Mouse (Mus musculus) hindbrain, embryonic 15.5 days (tissue): ENCODE results near the gene Tmem132c. TPM values are rescaled to one million over a fixed set of nuclear protein-coding genes. Genes with fewer than 3 reads are reported as not detected.

ENCODE experiments used
- ATAC-seq: fragments of 200-750 bp; cut with Nextera tagmentation; 2 replicates; pipeline ENCODE4 v1.8.0; 2017; ENCODE audit warnings: low read depth, moderate number of reproducible peaks, moderate TSS enrichment; ENCODE audit not compliant: low FRiP score
- H3K27ac ChIP-seq: fragments of 300-500 bp; sonication (generic); replicated peaks from 2 replicates; pipeline ENCODE4 v1.5.1; 2015; ENCODE audit warnings: mild to moderate bottlenecking, inconsistent platforms
- H3K27me3 ChIP-seq: fragments of 300-500 bp; sonication (generic); 2 replicates; pipeline ENCODE4 v1.6.1; 2015; ENCODE audit warnings: control low read depth, inconsistent platforms
- H3K36me3 ChIP-seq: fragments of 300-500 bp; sonication (generic); 2 replicates; pipeline ENCODE4 v1.6.1; 2015; ENCODE audit warnings: control low read depth, inconsistent platforms
- H3K4me1 ChIP-seq: fragments of 300-500 bp; sonication (generic); replicated peaks from 2 replicates; pipeline ENCODE4 v1.6.1; 2015; ENCODE audit warnings: control low read depth, inconsistent platforms
- H3K4me2 ChIP-seq: fragments of 300-500 bp; sonication (generic); 2 replicates; pipeline ENCODE4 v1.6.1; 2015; ENCODE audit warnings: moderate library complexity, mild to moderate bottlenecking, inconsistent platforms
- H3K4me3 ChIP-seq: fragments of 300-500 bp; sonication (generic); 2 replicates; pipeline ENCODE4 v1.5.1; 2015; ENCODE audit warnings: mild to moderate bottlenecking, inconsistent platforms
- H3K9ac ChIP-seq: fragments of 300-500 bp; sonication (generic); 2 replicates; pipeline ENCODE4 v1.6.1; 2015; ENCODE audit warnings: inconsistent platforms
- H3K9me3 ChIP-seq: fragments of 300-500 bp; sonication (generic); 2 replicates; pipeline ENCODE4 v1.6.1; 2016; ENCODE audit warnings: control low read depth, inconsistent platforms
- WGBS: fragments of 180-500 bp; shearing (Covaris S2); methylation state at CpG from one replicate; pipeline ENCODE4 v1.1.7; 2015; 5-methylcytosine and 5-hydroxymethylcytosine counted together
- polyA plus RNA-seq: library from polyadenylated mRNA; unstranded; fragments of >200 nt; fragmentation: Nextera tagmentation; extraction: Ambion mirVana; gene quantifications from 2 replicates; pipeline ENCODE4 v1.2.1, GENCODE M21; 2015

Tmem132c gene
- polyA plus RNA-seq, 1 experiment from 2014 or later = 16.4 TPM

DNA sequence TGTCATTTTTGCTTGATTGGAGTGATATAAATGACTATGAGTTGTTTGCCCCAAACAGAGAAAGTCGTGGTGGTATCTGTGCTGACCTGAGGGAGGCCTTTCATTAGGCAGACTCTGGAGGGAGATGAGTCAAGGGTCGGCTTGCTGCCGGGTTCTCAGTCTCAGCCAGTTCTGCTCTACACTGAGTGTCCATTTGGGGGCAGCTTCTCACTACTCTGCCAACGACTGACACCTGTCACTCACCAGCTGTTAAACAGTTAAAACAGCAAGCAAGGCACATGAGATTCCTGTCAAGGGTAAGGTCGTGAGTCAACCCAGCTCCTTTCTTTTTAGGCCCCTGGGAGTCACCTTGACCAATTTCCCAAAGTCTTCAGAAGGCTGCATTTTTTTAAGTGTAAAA is 350.8 kb downstream of the Tmem132c start:
- Histone ChIP-seq H3K9ac (no peak overlapping the region), H3K4me2 (no peak overlapping the region), H3K4me1 (no peaks in the 10 kb centered on the region), H3K27me3 (no peaks in the 10 kb centered on the region), H3K9me3 (no peaks in the 10 kb centered on the region), H3K27ac (no peak overlapping the region), H3K36me3 (peaks cover 41% of the 10 kb centered on the region), H3K4me3 (no peak overlapping the region)
- WGBS = 77% methylated on average over 5 of the region's 5 CpGs
- no peak for ATAC-seq

DNA sequence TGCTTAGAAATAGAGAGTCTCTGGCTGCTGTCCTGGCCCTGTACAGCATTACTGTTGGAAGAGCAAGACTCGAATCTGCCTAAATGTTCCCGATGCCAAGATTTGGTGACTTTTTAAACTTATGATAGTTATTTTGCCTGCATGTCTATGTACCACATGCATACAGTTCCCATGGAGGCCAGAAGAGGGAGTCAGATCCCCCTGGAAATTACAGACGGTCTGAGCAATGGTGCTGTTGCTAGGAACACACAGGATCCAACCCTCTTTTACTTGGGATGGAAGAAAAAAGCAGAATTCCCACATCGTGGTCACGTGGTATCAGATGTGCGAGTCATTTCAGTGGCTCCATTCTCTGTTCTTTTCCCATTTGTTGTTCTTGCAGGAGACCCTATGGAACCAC is 351.2 kb downstream of the Tmem132c start:
- H3K36me3 ChIP-seq = peaks cover 45% of the 10 kb centered on the region
- WGBS = 79% methylated on average over 6 of the region's 6 CpGs
- no peak overlapping the region for H3K4me2 ChIP-seq
- H3K4me3 ChIP-seq = no peak overlapping the region
- no peaks in the 10 kb centered on the region for H3K4me1 ChIP-seq
- no peak for ATAC-seq
- no peak overlapping the region for H3K9ac ChIP-seq
- H3K27me3 ChIP-seq = no peaks in the 10 kb centered on the region
- no peaks in the 10 kb centered on the region for H3K9me3 ChIP-seq
- no peak overlapping the region for H3K27ac ChIP-seq

DNA sequence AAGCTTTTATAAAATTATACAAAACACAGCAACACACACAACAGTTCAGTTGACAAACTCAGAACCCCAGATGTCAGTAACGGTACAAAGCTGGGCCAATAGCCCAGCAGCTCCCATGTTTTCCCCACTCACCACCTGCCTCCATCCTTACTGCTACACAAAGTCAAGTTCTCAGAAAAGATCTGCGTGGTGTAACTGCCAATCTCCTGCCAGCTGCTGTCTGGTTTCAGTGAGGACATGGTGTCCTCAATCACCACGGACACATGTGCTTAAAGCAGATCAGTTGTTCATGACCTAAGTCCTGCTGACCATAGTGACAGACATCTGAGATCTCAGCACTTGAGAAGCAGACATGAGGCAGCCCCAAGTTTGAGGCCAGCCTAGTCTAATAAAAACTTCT is 354.1 kb downstream of the Tmem132c start:
- Histone ChIP-seq H3K27ac (no peak overlapping the region), H3K4me2 (no peak overlapping the region), H3K4me3 (no peak overlapping the region), H3K9ac (no peak overlapping the region), H3K4me1 (no peaks in the 10 kb centered on the region), H3K9me3 (no peaks in the 10 kb centered on the region), H3K36me3 (peaks cover 62% of the 10 kb centered on the region), H3K27me3 (no peaks in the 10 kb centered on the region)
- 95% methylated on average over 3 of the region's 3 CpGs for WGBS
- no peak for ATAC-seq

DNA sequence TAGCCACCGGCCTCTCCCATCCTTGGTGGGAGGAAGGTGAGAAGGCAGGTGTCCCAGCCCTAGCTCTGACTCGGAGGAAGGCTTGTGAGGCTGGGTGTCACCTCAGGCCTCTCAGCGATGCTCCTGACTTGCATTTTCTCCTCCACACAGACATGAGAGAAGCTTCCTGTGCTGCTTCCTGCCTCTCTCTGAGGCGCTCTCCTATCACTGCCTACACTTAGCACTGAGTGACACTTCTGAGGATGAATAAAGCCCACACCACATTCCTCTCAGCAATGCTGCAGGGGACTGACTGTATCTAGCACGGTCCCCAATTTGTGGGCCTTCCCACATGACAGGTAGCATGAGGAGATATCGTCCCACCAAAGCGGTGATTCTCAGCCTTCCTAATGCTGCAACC is 355.3 kb downstream of the Tmem132c start:
- Histone ChIP-seq H3K4me2 (no peak overlapping the region), H3K9me3 (no peaks in the 10 kb centered on the region), H3K36me3 (peaks cover 69% of the 10 kb centered on the region), H3K4me3 (no peak overlapping the region), H3K27me3 (no peaks in the 10 kb centered on the region), H3K27ac (no peak overlapping the region), H3K9ac (no peak overlapping the region), H3K4me1 (no peaks in the 10 kb centered on the region)
- 95% methylated on average over 7 of the region's 7 CpGs for WGBS
- no peak for ATAC-seq

DNA sequence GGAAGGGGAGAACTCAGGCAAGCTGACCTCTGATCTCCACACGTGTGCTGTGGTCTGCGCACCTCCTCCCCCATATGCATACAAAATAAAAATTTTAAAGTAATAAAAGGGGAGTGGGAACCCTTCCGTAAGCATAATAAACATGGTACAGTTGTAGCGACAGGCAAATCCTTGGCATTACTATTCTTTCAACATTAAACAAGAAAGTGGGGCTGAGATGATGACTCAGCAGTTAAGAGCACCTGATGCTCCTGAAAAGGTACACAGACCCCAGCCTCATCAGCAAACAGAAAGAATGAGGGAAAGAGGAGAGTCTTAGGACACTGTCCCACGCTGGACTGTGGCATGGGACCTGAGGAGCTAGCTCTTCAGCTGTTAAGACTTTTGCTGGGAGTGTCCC is 361.4 kb downstream of the Tmem132c start:
- Histone ChIP-seq H3K4me2 (no peak overlapping the region), H3K36me3 (peaks cover 51% of the 10 kb centered on the region), H3K27ac (no peak overlapping the region), H3K4me3 (no peak overlapping the region), H3K9ac (no peak overlapping the region), H3K9me3 (no peaks in the 10 kb centered on the region), H3K4me1 (no peaks in the 10 kb centered on the region), H3K27me3 (no peaks in the 10 kb centered on the region)
- no peak for ATAC-seq
- 94% methylated on average over 5 of the region's 5 CpGs for WGBS

DNA sequence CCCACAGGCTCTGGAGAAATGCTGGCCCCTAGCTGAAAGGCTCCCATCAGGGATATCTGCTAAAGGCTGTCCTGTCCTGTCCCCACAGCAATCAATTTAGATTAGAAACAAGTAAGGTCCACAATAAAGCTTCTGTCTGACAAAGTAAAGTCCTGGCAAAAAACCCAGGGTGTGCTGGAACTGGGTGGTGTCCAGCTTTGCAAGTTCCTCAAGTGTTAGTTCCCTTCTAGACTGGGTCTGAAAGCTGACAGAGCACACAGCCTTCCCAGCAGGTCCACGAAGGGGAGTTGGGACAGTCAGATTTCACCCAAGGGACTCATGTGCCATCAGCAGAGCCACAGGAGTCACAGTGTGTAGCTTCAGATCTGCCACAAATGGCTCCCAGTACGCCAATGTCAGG is 365.9 kb downstream of the Tmem132c start:
- H3K9ac ChIP-seq = no peak overlapping the region
- H3K4me1 ChIP-seq = peaks cover 9% of the 10 kb centered on the region
- no peak overlapping the region for H3K27ac ChIP-seq
- no peak overlapping the region for H3K4me3 ChIP-seq
- WGBS = 94% methylated on average over 2 of the region's 2 CpGs
- no peaks in the 10 kb centered on the region for H3K9me3 ChIP-seq
- ATAC-seq = no peak
- H3K36me3 ChIP-seq = peaks cover 26% of the 10 kb centered on the region
- no peaks in the 10 kb centered on the region for H3K27me3 ChIP-seq
- no peak overlapping the region for H3K4me2 ChIP-seq

DNA sequence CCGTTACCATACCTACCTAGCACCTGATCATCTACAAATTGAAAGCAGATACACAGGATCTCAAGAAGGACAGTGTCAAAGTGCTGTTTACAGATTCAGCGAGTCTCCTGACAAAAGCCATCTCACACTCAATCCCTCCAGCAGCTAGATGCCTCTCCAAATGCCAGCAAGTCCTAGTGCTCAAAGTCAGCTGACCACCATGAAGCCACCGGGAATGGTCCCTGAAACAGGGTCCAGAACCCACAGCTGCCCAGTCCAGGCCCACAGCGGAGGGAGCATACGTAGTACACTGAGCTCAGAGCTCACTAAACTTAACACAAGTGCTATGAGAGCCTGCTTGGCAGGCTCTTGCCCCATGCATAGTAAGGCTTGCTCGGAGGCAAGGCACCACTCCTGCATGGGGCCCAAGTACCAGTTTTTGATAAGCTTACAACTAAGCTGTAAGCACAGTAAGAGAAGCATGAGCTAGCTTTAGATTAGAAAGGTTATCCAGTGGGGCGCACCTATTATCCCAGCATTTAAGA is 367.6 kb downstream of the Tmem132c start:
- Histone ChIP-seq H3K4me2 (no peak overlapping the region), H3K4me1 (peaks cover 22% of the 10 kb centered on the region), H3K27me3 (no peaks in the 10 kb centered on the region), H3K36me3 (peaks cover 12% of the 10 kb centered on the region; the same call in 1 of the 2 replicates), H3K9ac (no peak overlapping the region), H3K9me3 (no peaks in the 10 kb centered on the region), H3K4me3 (no peak overlapping the region), H3K27ac (no peak overlapping the region)
- 94% methylated on average over 7 of the region's 7 CpGs for WGBS
- ATAC-seq = no peak

DNA sequence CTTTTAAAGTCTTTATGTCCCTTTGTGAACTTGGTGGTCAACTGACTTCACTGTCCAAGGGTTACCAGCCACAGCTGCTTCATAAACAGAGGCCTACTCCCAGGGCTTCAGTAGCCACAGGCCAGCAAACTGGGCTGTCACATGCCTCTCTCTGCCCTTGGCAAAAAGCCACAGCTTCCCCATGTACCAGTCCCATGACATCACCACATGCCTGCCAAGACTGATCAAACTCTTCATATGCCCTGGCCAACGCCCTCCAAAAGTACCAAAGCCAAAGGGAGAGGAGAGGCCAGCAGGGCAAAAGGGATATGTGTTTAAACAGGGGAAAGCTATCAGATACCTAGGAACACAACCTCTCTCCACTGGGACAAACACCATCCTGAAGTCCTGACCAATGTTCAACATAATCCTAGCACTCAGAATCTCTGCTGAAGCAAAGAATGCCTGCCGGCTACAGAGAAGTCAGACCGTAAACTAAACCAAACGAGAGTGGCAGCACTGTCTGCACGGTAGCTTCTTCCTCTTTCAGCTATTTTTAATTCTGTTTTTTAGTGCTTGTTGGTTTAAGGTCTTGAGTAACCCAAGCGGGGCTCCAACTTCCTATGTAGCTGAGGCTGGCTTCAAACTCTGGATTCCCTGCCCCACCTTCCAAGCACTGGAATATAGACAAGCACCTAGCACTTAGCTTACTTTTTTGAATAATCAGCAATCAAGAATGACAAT is 369.3 kb downstream of the Tmem132c start:
- WGBS = 82% methylated on average over 6 of the region's 6 CpGs
- Histone ChIP-seq H3K36me3 (peaks cover 12% of the 10 kb centered on the region; the same call in 1 of the 2 replicates), H3K4me1 (peaks cover 38% of the 10 kb centered on the region), H3K4me2 (no peak overlapping the region), H3K4me3 (no peak overlapping the region), H3K9me3 (no peaks in the 10 kb centered on the region), H3K27ac (no peak overlapping the region), H3K9ac (no peak overlapping the region), H3K27me3 (no peaks in the 10 kb centered on the region)
- ATAC-seq = no peak

DNA sequence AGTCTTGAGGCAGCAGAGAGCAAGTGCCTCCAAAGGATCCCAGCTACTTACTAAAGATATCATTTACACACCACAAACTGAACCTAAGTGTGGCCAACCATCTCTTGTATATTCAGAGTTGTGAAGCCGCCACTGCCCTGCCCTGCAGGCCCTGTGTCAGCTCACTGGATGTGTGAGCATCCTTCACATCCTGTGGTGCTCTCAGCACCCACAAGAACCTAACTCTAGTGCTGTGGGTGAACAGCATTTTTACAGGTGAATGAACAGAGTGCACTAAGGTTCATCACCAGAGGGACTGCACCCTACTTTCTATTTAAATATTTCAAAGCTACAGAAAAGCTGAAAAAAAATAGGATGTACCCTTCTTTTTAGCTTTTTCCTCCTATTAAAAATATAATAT is 370.3 kb downstream of the Tmem132c start:
- Histone ChIP-seq H3K4me2 (no peak overlapping the region), H3K27me3 (no peaks in the 10 kb centered on the region), H3K36me3 (peaks cover 7% of the 10 kb centered on the region; the same call in 1 of the 2 replicates), H3K4me1 (peaks cover 44% of the 10 kb centered on the region), H3K27ac (no peak overlapping the region), H3K9me3 (no peaks in the 10 kb centered on the region), H3K9ac (no peak overlapping the region), H3K4me3 (no peak overlapping the region)
- no peak for ATAC-seq
- 86% methylated on average over 1 of the region's 1 CpGs for WGBS

DNA sequence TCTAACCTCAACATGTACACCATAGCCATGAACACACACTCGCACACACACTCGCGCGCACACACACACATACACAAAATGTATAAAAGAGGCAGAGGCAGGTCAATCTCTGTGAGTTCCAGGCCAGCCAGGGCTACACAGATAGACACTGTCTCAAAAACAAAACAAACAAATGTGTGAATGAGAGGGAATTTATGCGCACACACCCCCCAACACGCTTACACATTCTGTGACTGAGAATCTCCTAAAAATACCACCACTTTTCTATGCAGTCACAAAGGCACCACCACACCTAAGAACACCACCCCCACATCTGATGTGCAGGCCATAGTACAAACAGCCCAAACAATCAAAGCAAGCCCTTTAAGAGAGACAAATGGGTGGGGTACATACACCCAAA is 370.8 kb downstream of the Tmem132c start:
- H3K4me2 ChIP-seq = no peak overlapping the region
- peaks cover 7% of the 10 kb centered on the region; the same call in 1 of the 2 replicates for H3K36me3 ChIP-seq
- no peak overlapping the region for H3K9ac ChIP-seq
- H3K9me3 ChIP-seq = no peaks in the 10 kb centered on the region
- WGBS = 94% methylated on average over 6 of the region's 6 CpGs
- H3K27me3 ChIP-seq = no peaks in the 10 kb centered on the region
- no peak overlapping the region for H3K27ac ChIP-seq
- no peak for ATAC-seq
- peaks cover 44% of the 10 kb centered on the region for H3K4me1 ChIP-seq
- H3K4me3 ChIP-seq = no peak overlapping the region
